Mouse (Mus musculus) G1E (cell line): ENCODE results near the gene Zfp654.

ENCODE experiments used
- CTCF ChIP-seq: IDR thresholded peaks from 2 replicates; pipeline ENCODE4 v1.5.1; 2012; ENCODE audit warnings: low read depth, low read length, inconsistent platforms, mixed read lengths
- GATA1 ChIP-seq: IDR thresholded peaks from 2 replicates; pipeline ENCODE4 v1.6.1; 2012; ENCODE audit warnings: borderline replicate concordance, low read length, inconsistent platforms, mixed read lengths
- POLR2AphosphoS5 ChIP-seq: IDR thresholded peaks from 2 replicates; pipeline ENCODE4 v1.6.1; 2012; ENCODE audit warnings: low read depth, low read length, inconsistent platforms; ENCODE audit not compliant: insufficient replicate concordance
- TAL1 ChIP-seq: conservative IDR thresholded peaks from 2 replicates; pipeline ENCODE4 v1.6.1; 2012; ENCODE audit warnings: low read depth, low read length, inconsistent platforms, mixed read lengths

DNA sequence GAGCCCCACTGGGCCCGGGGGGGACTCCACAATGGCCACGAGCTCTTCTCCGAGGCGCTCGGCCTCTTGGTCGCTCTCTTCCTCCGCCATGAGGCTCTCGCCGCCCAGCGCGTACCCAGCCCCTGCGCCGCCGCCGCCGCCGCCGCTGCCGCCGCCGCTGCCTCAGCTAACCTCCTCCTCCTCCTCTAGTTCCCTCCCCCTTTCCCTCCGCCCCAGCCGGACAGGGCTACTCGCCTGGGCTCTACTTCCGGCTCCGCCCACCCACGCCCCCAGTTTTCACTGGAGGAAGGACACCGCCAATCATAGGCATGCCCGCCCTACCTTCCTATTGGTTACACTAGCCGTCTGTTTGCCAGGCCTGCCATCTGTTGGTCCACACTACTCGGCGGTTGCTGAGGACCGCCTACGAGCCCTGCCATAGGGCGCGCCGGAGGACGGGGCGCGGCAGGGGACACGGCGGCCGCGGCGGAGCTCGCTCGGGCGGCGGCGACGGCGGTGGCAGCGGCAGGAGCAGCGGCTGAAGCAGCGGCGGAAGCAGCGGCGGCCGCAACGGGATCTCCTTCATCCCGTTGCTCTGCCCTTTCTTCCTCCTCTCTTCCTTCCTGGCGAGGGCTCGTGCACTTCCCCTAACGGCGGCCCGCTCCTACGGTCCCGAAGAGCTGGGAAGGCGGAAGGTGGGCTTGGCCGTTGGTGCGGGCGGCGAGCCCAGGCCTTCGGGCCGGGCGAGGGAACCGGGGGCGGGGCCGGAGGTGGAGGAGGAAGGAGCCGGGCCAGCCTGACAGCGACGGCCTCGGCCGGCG is at the start of gene Zfp654, which contains the start of gene Cggbp1:
- no peak for TF ChIP-seq CTCF
- TF ChIP-seq TAL1, result no peak
- no peak for TF ChIP-seq GATA1
- no peak for TF ChIP-seq POLR2AphosphoS5
